ENCODE assay signal across 9 mouse cellular contexts in the genomic region with DNA sequence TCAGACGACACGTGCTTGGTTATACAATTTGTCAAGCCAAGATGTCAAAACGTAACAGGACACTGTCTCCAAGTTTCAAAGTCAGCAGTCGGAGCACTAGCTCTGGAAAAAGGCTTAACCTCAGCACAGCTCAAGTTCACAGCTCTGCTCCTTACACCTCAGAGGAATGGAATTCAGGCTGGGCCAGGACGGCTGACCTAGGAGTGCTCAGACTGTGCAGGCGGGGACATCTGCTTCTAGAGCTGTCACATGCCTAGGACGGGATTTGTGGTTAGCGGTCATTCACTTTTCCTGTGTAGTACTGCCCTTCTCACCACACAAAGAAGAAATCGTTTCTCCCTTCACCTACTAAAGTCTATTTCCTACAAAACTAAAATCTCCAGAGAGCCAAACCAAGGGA. TPM values are rescaled to one million over a fixed set of nuclear protein-coding genes. Genes with fewer than 3 reads are reported as not detected.
DNase-seq lines count a peak whose midpoint lies in the region; ATAC-seq and TF ChIP-seq lines count a peak whose summit lies in the region.
"Had no signal": no experiment of that assay in that cellular context is flagged by ENCODE, and none has a peak within 500 bp of the region (broad histone marks: within the 10 kb centered on the region; RNA-seq: fewer than 3 reads in every experiment).

No protein-coding gene starts in this region.

- no peak overlapping the region for H3K27ac ChIP-seq in lung, embryonic 16.5 days (ENCODE audit: low read length)
- no peak overlapping the region for H3K27ac ChIP-seq in left cerebral cortex, adult 2 months
- no peak overlapping the region for H3K27ac ChIP-seq in forebrain, embryonic 15.5 days (replicated peaks)
- H3K27ac ChIP-seq: hindbrain, embryonic 15.5 days had no signal

- no peaks in the 10 kb centered on the region for H3K9me3 ChIP-seq in lung, embryonic 16.5 days (ENCODE audit: control insufficient read depth, low read length)
- H3K9me3 ChIP-seq in forebrain, embryonic 15.5 days, result no peaks in the 10 kb centered on the region
- H3K9me3 ChIP-seq: hindbrain, embryonic 15.5 days had no signal

- H3K36me3 ChIP-seq in lung, embryonic 16.5 days (ENCODE audit: control insufficient read depth, insufficient read depth, low read length), result no peaks in the 10 kb centered on the region
- H3K36me3 ChIP-seq in forebrain, embryonic 15.5 days, result no peaks in the 10 kb centered on the region
- H3K36me3 ChIP-seq: hindbrain, embryonic 15.5 days had no signal

- ATAC-seq in lung, embryonic 16.5 days (ENCODE audit: low read depth), result peak; percentile 88
- no peak for ATAC-seq in forebrain, embryonic 15.5 days (replicated peaks)

- no peak overlapping the region; the same call in 1 of the 2 replicates for H3K4me3 ChIP-seq in lung, embryonic 16.5 days (ENCODE audit: low read length)
- H3K4me3 ChIP-seq in left cerebral cortex, adult 2 months, result no peak overlapping the region
- no peak overlapping the region for H3K4me3 ChIP-seq in forebrain, embryonic 15.5 days
- H3K4me3 ChIP-seq: hindbrain, embryonic 15.5 days had no signal

- peaks cover 10% of the 10 kb centered on the region for H3K4me1 ChIP-seq in lung, embryonic 16.5 days (replicated peaks; ENCODE audit: control insufficient read depth, insufficient read depth, low read length)
- peaks cover 10% of the 10 kb centered on the region for H3K4me1 ChIP-seq in forebrain, embryonic 15.5 days

- intact Hi-C loops in left cerebral cortex, adult 2 months (cut with DNase I), result no loop called here

- H3K27me3 ChIP-seq in lung, embryonic 16.5 days (ENCODE audit: control insufficient read depth, insufficient read depth, low read depth, low read length), result no peaks in the 10 kb centered on the region; the same call in 1 of the 2 replicates
- no peaks in the 10 kb centered on the region for H3K27me3 ChIP-seq in forebrain, embryonic 15.5 days
- H3K27me3 ChIP-seq: hindbrain, embryonic 15.5 days had no signal

- peak overlapping the region; percentile 17; the same call in 1 of the 2 replicates for H3K4me2 ChIP-seq in lung, embryonic 16.5 days (ENCODE audit: low read depth, low read length)
- no peak overlapping the region for H3K4me2 ChIP-seq in forebrain, embryonic 15.5 days (replicated peaks)
- H3K4me2 ChIP-seq: hindbrain, embryonic 15.5 days had no signal

- H3K9ac ChIP-seq in lung, embryonic 16.5 days (ENCODE audit: low read length), result no peak overlapping the region
- H3K9ac ChIP-seq in forebrain, embryonic 15.5 days (replicated peaks), result no peak overlapping the region
- H3K9ac ChIP-seq: hindbrain, embryonic 15.5 days had no signal

- WGBS in lung, embryonic 16.5 days, result 3% methylated on average over 9 of the region's 9 CpGs
- 50% methylated on average over 9 of the region's 9 CpGs for WGBS in forebrain, embryonic 15.5 days

- peak; percentile 74 to 77 for DNase-seq in adrenal gland, adult (ENCODE audit: inconsistent age in 2 of 2, low spot score in 1 of 2)
- DNase-seq in adrenal gland, adult 18-20 months (ENCODE audit: low spot score in 2 of 2), result no peak
- DNase-seq in forelimb bud, embryonic 11.5 days (ENCODE audit: low read depth, low spot score), result peak; percentile 80
- peak; percentile 23 for DNase-seq in induced T-regulatory cell, adult 2 months (ENCODE audit: low read depth)
- no peak for DNase-seq in left cerebral cortex, adult 2 months (ENCODE audit: extremely low spot score in 1 of 2, low spot score in 2 of 2)
- no peak for DNase-seq in left cerebral cortex, adult 11 months (ENCODE audit: low spot score)

- TF ChIP-seq CTCF in left cerebral cortex, adult 2 months (IDR thresholded peaks at IDR 0.05), result no peak

RNA-seq across cellular contexts. Expression of gene Wdr35, which starts 3.9 kb away (rescaled TPM):
- 10 to 100 TPM; 12.6 to 14.7 TPM for total RNA-seq in adrenal gland, adult 18-20 months (2021)
- polyA plus RNA-seq in lung, embryonic 16.5 days (2015; fragmentation: Nextera tagmentation; extraction: Ambion mirVana), result 21.5 and 22.1 TPM in 2 replicates
- 10 to 100 TPM; 43.2 to 45.0 TPM for total RNA-seq in left cerebral cortex, adult 2 months (2021)
- 23.5 and 24.4 TPM in 2 replicates for polyA plus RNA-seq in forebrain, embryonic 15.5 days (2015; fragmentation: Nextera tagmentation; extraction: Ambion mirVana)

RNA-seq across cellular contexts. Expression of gene Matn3, which starts 22.1 kb away (rescaled TPM):
- not detected for total RNA-seq in adrenal gland, adult 18-20 months (2021)
- 3.3 and 3.7 TPM in 2 replicates for polyA plus RNA-seq in lung, embryonic 16.5 days (2015; fragmentation: Nextera tagmentation; extraction: Ambion mirVana)
- total RNA-seq in left cerebral cortex, adult 2 months (2021), result under 1 TPM in 1 of 2 experiments, not detected in 1; 0.12 TPM
- 0.08 and 0.10 TPM in 2 replicates for polyA plus RNA-seq in forebrain, embryonic 15.5 days (2015; fragmentation: Nextera tagmentation; extraction: Ambion mirVana)

RNA-seq across cellular contexts. Expression of gene Laptm4a, which starts 48.4 kb away (rescaled TPM):
- 100 to 1,000 TPM; 578 to 580 TPM for total RNA-seq in adrenal gland, adult 18-20 months (2021)
- 334 and 336 TPM in 2 replicates for polyA plus RNA-seq in lung, embryonic 16.5 days (2015; fragmentation: Nextera tagmentation; extraction: Ambion mirVana)
- 100 to 1,000 TPM; 166 to 168 TPM for total RNA-seq in left cerebral cortex, adult 2 months (2021)
- 258 and 292 TPM in 2 replicates for polyA plus RNA-seq in forebrain, embryonic 15.5 days (2015; fragmentation: Nextera tagmentation; extraction: Ambion mirVana)

RNA-seq across cellular contexts. Expression of gene Ttc32, which starts 60.0 kb away (rescaled TPM):
- 10 to 100 TPM; 11.9 to 13.0 TPM for total RNA-seq in adrenal gland, adult 18-20 months (2021)
- 26.3 and 27.9 TPM in 2 replicates for polyA plus RNA-seq in lung, embryonic 16.5 days (2015; fragmentation: Nextera tagmentation; extraction: Ambion mirVana)
- total RNA-seq in left cerebral cortex, adult 2 months (2021), result 1 to 10 TPM; 4.6 to 4.7 TPM
- polyA plus RNA-seq in forebrain, embryonic 15.5 days (2015; fragmentation: Nextera tagmentation; extraction: Ambion mirVana), result 11.4 and 13.8 TPM in 2 replicates

Comparison
In these comparisons a context has a peak if more than half of its experiments do, and no peak if none do; other contexts are left out.
1. DNase-seq: peak in adrenal gland, adult (2 of 2), forelimb bud, embryonic 11.5 days (single experiment) and induced T-regulatory cell, adult 2 months (single experiment); none in adrenal gland, adult 18-20 months (0 of 2), left cerebral cortex, adult 2 months (0 of 2) and left cerebral cortex, adult 11 months (single experiment).